Mouse (Mus musculus): ENCODE data around the gene Syt15. TPM values are rescaled to one million over a fixed set of nuclear protein-coding genes. Genes with fewer than 3 reads are reported as not detected.

The Syt15 gene
- polyA plus RNA-seq (2014; fragmentation: Illumina TruSeq; extraction: RNeasy Lipid Tissue Mini Kit (QIAGEN cat#74804); ENCODE audit: low read depth, low replicate concordance), result 0.28 TPM

DNA sequence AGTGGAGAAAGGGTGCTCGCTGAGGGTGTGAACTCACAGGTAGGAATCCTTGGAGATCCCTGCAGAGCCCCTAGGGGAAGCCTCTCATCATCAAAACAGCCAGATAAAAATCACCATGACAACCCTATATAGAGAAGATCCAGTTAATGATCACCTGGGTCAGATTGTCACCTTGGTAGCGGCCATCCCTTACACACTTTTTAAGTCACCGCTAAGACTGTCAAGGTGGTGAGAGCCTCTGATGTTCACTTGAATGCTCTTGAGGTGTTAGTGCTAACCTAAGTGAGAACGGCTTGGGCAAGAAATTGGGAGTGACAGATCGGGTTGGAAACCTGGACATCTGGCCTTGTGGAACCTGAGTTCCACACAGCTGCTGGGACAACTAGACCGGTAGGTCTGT lies at the start of gene Syt15:
Gene Syt15, plus strand, starts transcription at position 301 of the 400 bp plus-strand sequence.

DNA sequence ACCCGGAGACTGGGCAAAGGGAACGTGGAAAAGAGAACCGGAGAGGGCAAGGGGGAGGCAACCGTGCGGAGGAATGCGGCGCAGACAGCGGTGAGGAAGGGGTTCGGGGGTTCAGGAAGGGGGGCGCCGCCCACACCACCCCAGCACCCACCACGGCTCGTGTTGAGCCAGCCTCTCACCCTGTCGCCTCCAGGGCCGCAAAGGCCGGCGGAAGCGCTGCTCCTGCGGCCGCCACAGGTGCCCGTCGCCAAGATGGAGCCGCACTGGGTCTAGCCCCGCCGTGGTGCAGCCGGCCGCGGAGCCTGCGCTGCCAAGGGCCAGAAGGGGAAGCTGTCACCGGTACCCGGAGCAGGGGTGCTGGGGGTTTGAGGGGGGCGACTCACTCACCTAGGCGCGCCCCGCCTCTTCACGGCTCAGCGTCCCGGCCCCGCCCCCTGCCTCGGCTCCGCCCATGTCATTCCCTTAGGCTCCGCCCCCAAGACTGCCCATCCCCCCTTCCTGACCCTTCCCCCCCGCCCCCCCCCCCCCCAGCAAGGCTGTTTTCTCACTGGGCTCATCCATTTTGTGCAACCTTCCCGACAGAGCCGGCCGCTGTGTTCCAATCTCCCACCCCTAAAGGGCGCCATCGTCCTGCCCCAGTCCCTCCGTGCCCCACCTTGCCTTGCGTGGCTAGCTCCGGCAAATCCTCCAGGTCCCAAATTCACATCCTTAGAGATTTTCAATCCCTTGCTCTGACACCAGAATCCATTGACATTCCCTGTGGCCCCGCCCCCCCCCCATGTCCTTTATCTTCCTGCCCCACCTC lies 18.0 kb upstream of the Syt15 start, which contains the start of gene Gprin2:
Gene Gprin2, minus strand, starts transcription at position 423 of the 805 bp plus-strand sequence.

Other genes with a start within 250 kb of the Syt15 start
- gene Zfp488, start 240.8 kb upstream of the Syt15 start, polyA plus RNA-seq (2014; fragmentation: Illumina TruSeq; extraction: RNeasy Lipid Tissue Mini Kit (QIAGEN cat#74804); ENCODE audit: low read depth, low replicate concordance), result not detected
- not detected for gene Gm30083, start 204.4 kb upstream of the Syt15 start, polyA plus RNA-seq (2014; fragmentation: Illumina TruSeq; extraction: RNeasy Lipid Tissue Mini Kit (QIAGEN cat#74804); ENCODE audit: low read depth, low replicate concordance)
- not detected for gene Gm5460, start 202.8 kb upstream of the Syt15 start, polyA plus RNA-seq (2014; fragmentation: Illumina TruSeq; extraction: RNeasy Lipid Tissue Mini Kit (QIAGEN cat#74804); ENCODE audit: low read depth, low replicate concordance)
- not detected for gene Antxrl, start 166.9 kb upstream of the Syt15 start, polyA plus RNA-seq (2014; fragmentation: Illumina TruSeq; extraction: RNeasy Lipid Tissue Mini Kit (QIAGEN cat#74804); ENCODE audit: low read depth, low replicate concordance)
- gene Anxa8, start 133.6 kb upstream of the Syt15 start, polyA plus RNA-seq (2014; fragmentation: Illumina TruSeq; extraction: RNeasy Lipid Tissue Mini Kit (QIAGEN cat#74804); ENCODE audit: low read depth, low replicate concordance), result 0.61 TPM
- gene A630023A22Rik, start 116.8 kb upstream of the Syt15 start, polyA plus RNA-seq (2014; fragmentation: Illumina TruSeq; extraction: RNeasy Lipid Tissue Mini Kit (QIAGEN cat#74804); ENCODE audit: low read depth, low replicate concordance), result not detected
- gene Npy4r, start 67.1 kb upstream of the Syt15 start, polyA plus RNA-seq (2014; fragmentation: Illumina TruSeq; extraction: RNeasy Lipid Tissue Mini Kit (QIAGEN cat#74804); ENCODE audit: low read depth, low replicate concordance), result not detected
- gene Gprin2, start 17.9 kb upstream of the Syt15 start, polyA plus RNA-seq (2014; fragmentation: Illumina TruSeq; extraction: RNeasy Lipid Tissue Mini Kit (QIAGEN cat#74804); ENCODE audit: low read depth, low replicate concordance), result 0.16 TPM
- gene Shld2, start 90.9 kb downstream of the Syt15 start, polyA plus RNA-seq (2014; fragmentation: Illumina TruSeq; extraction: RNeasy Lipid Tissue Mini Kit (QIAGEN cat#74804); ENCODE audit: low read depth, low replicate concordance), result 27.7 TPM
- gene Glud1, start 91.1 kb downstream of the Syt15 start, polyA plus RNA-seq (2014; fragmentation: Illumina TruSeq; extraction: RNeasy Lipid Tissue Mini Kit (QIAGEN cat#74804); ENCODE audit: low read depth, low replicate concordance), result 641 TPM
- not detected for gene Fam25c, start 135.8 kb downstream of the Syt15 start, polyA plus RNA-seq (2014; fragmentation: Illumina TruSeq; extraction: RNeasy Lipid Tissue Mini Kit (QIAGEN cat#74804); ENCODE audit: low read depth, low replicate concordance)
- not detected for gene Sncg, start 155.2 kb downstream of the Syt15 start, polyA plus RNA-seq (2014; fragmentation: Illumina TruSeq; extraction: RNeasy Lipid Tissue Mini Kit (QIAGEN cat#74804); ENCODE audit: low read depth, low replicate concordance)
- 13.1 TPM for gene Mmrn2, start 155.9 kb downstream of the Syt15 start, polyA plus RNA-seq (2014; fragmentation: Illumina TruSeq; extraction: RNeasy Lipid Tissue Mini Kit (QIAGEN cat#74804); ENCODE audit: low read depth, low replicate concordance)

Data from kidney, adult 10 weeks (tissue).